Mouse (Mus musculus): ENCODE data around the gene Ap2s1.

DNA sequence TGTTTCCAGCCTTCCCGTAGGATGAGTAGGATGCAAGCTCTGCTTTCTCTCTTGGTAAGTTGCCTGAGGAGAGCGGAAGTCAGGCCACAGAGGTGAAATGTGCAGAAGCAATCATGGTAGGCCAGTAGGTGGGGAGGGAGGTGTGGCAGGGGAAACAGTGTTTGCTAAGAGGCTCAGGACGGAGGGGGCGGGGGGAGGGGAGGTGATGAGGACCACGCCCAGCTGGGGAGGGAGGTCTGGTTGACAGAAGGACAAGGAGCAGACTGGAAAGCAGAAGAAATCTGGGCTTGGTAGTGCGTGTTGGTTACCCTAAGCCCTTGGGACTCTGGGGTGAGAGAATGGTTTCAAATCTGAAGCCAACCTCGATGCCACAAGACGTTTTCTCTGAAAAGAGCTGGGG lies 22.1 kb downstream of the Ap2s1 start:
- no peak for TF ChIP-seq FLI1 (IDR thresholded peaks at IDR 0.05; ENCODE audit: low read length)
- TF ChIP-seq GATA1 (IDR thresholded peaks at IDR 0.05; ENCODE audit: borderline replicate concordance, low read length): no peak
